Mouse (Mus musculus): ENCODE data around the gene Ckap5. TPM values are rescaled to one million over a fixed set of nuclear protein-coding genes. Genes with fewer than 3 reads are reported as not detected.

The Ckap5 gene
- total and polyA plus RNA-seq, 2 experiments from 2014 or later: 36.8 to 39.7 TPM

DNA sequence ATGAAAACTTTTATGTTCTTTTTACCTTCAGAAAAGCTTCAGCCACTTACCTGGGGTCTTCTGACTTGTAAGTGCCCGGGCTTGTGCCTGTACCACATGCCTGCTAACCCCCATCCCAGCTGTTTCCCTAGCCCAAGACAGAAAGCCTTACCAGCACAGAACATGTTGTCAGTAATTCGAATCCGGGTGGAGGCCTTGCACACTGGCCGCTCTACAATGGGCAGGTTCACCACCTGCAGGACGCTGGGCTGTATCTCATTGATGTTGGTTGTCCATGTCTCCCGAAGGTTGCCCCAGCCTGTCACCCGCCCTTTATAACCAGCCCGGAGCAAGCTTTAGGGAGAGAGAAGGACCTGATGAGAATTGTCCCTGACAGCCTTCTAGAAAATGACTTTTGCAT, 101.6 kb downstream of the Ckap5 start:
- no peaks in the 10 kb centered on the region for H3K9me3 ChIP-seq (replicated peaks; ENCODE audit: control insufficient read depth, low read length)
- 87% methylated on average over 8 of the region's 8 CpGs for WGBS
- no peaks in the 10 kb centered on the region for H3K27me3 ChIP-seq (ENCODE audit: control insufficient read depth, insufficient read depth, low read length)
- H3K27ac ChIP-seq (ENCODE audit: low read depth): no peak overlapping the region
- TF ChIP-seq CTCF (IDR thresholded peaks at IDR 0.05; ENCODE audit: low read depth) (no peak), EP300 (IDR thresholded peaks at IDR 0.05; ENCODE audit: low read depth) (no peak)
- H3K4me3 ChIP-seq (ENCODE audit: low read depth, low read length): no peak overlapping the region
- no peaks in the 10 kb centered on the region for H3K36me3 ChIP-seq (replicated peaks; ENCODE audit: control insufficient read depth, insufficient read depth, low read length)
- no peak overlapping the region for H3K9ac ChIP-seq (replicated peaks; ENCODE audit: low read depth, low read length)
- no peak for ATAC-seq (ENCODE audit: insufficient read depth, low read depth)
- DNase-seq (ENCODE audit: low spot score): no peak
- no peaks in the 10 kb centered on the region for H3K4me1 ChIP-seq (ENCODE audit: control insufficient read depth, insufficient read depth)
- no peak overlapping the region for H3K4me2 ChIP-seq (ENCODE audit: low read depth, low read length)

DNA sequence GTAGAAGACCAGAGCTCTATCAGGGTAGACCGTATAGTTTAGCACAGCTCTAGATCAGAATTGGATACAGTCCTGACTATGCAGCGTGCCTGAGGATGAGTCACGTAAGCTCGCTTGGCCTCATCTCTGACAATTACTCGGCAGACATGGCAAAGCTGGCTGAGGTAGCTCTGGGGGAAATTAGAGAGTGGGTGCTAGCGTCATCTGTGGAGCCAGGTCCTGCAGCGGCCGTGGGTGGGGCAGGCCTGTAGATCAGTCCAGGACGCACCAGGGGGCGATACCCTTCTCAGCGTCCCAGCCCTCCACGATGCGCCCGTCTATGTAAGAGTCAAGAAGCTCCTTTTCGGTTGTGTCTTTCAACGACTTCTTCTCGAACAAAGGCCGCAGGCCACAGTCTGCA, 103.1 kb downstream of the Ckap5 start:
- TF ChIP-seq CTCF (IDR thresholded peaks at IDR 0.05; ENCODE audit: low read depth) (no peak), EP300 (IDR thresholded peaks at IDR 0.05; ENCODE audit: low read depth) (no peak)

DNA sequence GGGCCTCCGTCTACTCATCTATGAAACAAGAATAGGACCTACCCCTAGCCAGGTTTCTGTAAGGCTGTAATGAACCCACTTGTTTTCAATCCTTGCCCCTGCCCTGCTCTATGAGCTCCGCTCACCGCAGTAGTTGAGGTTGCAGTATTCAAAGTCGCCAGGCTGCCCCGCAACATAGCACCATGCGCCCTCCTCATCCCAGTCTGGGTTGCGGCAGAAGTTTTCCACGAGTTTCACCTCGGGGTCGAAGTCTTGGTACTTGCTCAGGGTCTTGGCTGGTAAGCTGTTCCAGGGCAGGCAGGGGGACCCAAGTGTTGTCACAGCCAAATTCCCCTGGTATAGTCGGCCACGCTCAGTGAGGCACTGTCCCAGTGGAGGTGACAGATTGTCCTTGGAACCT, 103.8 kb downstream of the Ckap5 start:
- Histone ChIP-seq H3K9ac (replicated peaks; ENCODE audit: low read depth, low read length) (no peak overlapping the region), H3K27ac (ENCODE audit: low read depth) (no peak overlapping the region), H3K27me3 (ENCODE audit: control insufficient read depth, insufficient read depth, low read length) (no peaks in the 10 kb centered on the region), H3K4me3 (ENCODE audit: low read depth, low read length) (no peak overlapping the region), H3K36me3 (replicated peaks; ENCODE audit: control insufficient read depth, insufficient read depth, low read length) (no peaks in the 10 kb centered on the region), H3K4me1 (ENCODE audit: control insufficient read depth, insufficient read depth) (no peaks in the 10 kb centered on the region), H3K9me3 (replicated peaks; ENCODE audit: control insufficient read depth, low read length) (no peaks in the 10 kb centered on the region), H3K4me2 (ENCODE audit: low read depth, low read length) (no peak overlapping the region)
- ATAC-seq (ENCODE audit: insufficient read depth, low read depth) (no peak), DNase-seq (ENCODE audit: low spot score) (no peak)
- 86% methylated on average over 12 of the region's 12 CpGs for WGBS
- TF ChIP-seq CTCF (IDR thresholded peaks at IDR 0.05; ENCODE audit: low read depth) (no peak), EP300 (IDR thresholded peaks at IDR 0.05; ENCODE audit: low read depth) (no peak)

More for the DNA sequence above, 103.1 kb downstream of the Ckap5 start:
- Histone ChIP-seq H3K27ac (ENCODE audit: low read depth) (no peak overlapping the region), H3K4me2 (ENCODE audit: low read depth, low read length) (no peak overlapping the region), H3K36me3 (replicated peaks; ENCODE audit: control insufficient read depth, insufficient read depth, low read length) (no peaks in the 10 kb centered on the region), H3K4me1 (ENCODE audit: control insufficient read depth, insufficient read depth) (no peaks in the 10 kb centered on the region), H3K9ac (replicated peaks; ENCODE audit: low read depth, low read length) (no peak overlapping the region), H3K27me3 (ENCODE audit: control insufficient read depth, insufficient read depth, low read length) (no peaks in the 10 kb centered on the region), H3K9me3 (replicated peaks; ENCODE audit: control insufficient read depth, low read length) (no peaks in the 10 kb centered on the region), H3K4me3 (ENCODE audit: low read depth, low read length) (no peak overlapping the region)
- 73% methylated on average over 18 of the region's 18 CpGs for WGBS
- no peak for DNase-seq (ENCODE audit: low spot score)
- 0 out of 2 replicates have a peak, but pooled peaks have one; percentile 24 for ATAC-seq (ENCODE audit: insufficient read depth, low read depth)

DNA sequence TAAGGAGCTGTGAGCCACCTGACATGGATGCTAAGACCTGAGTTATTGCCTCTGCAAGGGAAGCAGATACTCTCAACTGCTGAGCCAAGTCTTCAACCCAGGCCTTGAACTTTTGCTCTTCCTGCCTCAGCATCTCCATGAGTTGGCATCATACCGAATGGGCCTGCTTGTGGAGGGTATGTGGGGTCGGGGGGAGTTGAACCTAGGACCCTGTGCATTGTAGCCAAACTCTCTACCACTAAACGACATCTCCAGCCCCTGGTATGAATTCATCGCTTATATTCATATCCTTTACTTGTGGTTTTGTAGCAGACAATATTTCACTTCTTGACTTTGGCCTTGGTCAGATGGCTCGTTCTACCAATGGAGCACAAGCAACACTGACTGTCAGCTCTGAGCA, 105.3 kb downstream of the Ckap5 start:
- H3K27me3 ChIP-seq (ENCODE audit: control insufficient read depth, insufficient read depth, low read length): no peaks in the 10 kb centered on the region
- H3K36me3 ChIP-seq (replicated peaks; ENCODE audit: control insufficient read depth, insufficient read depth, low read length): no peaks in the 10 kb centered on the region
- WGBS: 78% methylated on average over 5 of the region's 5 CpGs
- H3K9me3 ChIP-seq (replicated peaks; ENCODE audit: control insufficient read depth, low read length): no peaks in the 10 kb centered on the region
- DNase-seq (ENCODE audit: low spot score) (no peak), ATAC-seq (ENCODE audit: insufficient read depth, low read depth) (no peak)
- H3K27ac ChIP-seq (ENCODE audit: low read depth): no peak overlapping the region
- no peak overlapping the region for H3K4me2 ChIP-seq (ENCODE audit: low read depth, low read length)
- no peak overlapping the region for H3K9ac ChIP-seq (replicated peaks; ENCODE audit: low read depth, low read length)
- H3K4me1 ChIP-seq (ENCODE audit: control insufficient read depth, insufficient read depth): no peaks in the 10 kb centered on the region
- no peak overlapping the region for H3K4me3 ChIP-seq (ENCODE audit: low read depth, low read length)
- TF ChIP-seq CTCF (IDR thresholded peaks at IDR 0.05; ENCODE audit: low read depth): no peak
- no peak for TF ChIP-seq EP300 (IDR thresholded peaks at IDR 0.05; ENCODE audit: low read depth)

DNA sequence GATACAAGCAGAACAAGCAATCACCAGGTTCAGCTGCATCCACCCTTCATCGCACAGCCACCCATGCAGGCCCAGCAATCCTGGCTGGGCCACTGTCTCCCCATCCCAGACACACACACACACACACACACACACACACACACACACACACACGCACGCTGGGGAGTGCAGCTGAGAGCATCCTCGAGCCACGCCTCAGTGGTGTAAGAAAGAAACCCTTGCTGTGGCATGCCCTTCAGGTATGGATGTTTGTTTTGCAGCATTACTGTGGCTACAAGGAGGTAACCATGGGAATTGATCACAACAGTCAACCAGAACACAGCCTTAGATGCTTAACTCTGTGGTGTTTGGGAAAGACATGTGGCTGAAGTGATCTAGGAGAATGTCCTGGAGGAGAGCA, 105.8 kb downstream of the Ckap5 start:
- 68% methylated on average over 5 of the region's 5 CpGs for WGBS
- no peak overlapping the region for H3K4me2 ChIP-seq (ENCODE audit: low read depth, low read length)
- H3K36me3 ChIP-seq (replicated peaks; ENCODE audit: control insufficient read depth, insufficient read depth, low read length): no peaks in the 10 kb centered on the region
- no peaks in the 10 kb centered on the region for H3K9me3 ChIP-seq (replicated peaks; ENCODE audit: control insufficient read depth, low read length)
- ATAC-seq (ENCODE audit: insufficient read depth, low read depth): no peak
- no peak overlapping the region for H3K9ac ChIP-seq (replicated peaks; ENCODE audit: low read depth, low read length)
- H3K4me1 ChIP-seq (ENCODE audit: control insufficient read depth, insufficient read depth): no peaks in the 10 kb centered on the region
- DNase-seq (ENCODE audit: low spot score): no peak
- TF ChIP-seq CTCF (IDR thresholded peaks at IDR 0.05; ENCODE audit: low read depth): no peak
- no peak for TF ChIP-seq EP300 (IDR thresholded peaks at IDR 0.05; ENCODE audit: low read depth)
- no peaks in the 10 kb centered on the region for H3K27me3 ChIP-seq (ENCODE audit: control insufficient read depth, insufficient read depth, low read length)
- no peak overlapping the region for H3K4me3 ChIP-seq (ENCODE audit: low read depth, low read length)
- no peak overlapping the region for H3K27ac ChIP-seq (ENCODE audit: low read depth)

DNA sequence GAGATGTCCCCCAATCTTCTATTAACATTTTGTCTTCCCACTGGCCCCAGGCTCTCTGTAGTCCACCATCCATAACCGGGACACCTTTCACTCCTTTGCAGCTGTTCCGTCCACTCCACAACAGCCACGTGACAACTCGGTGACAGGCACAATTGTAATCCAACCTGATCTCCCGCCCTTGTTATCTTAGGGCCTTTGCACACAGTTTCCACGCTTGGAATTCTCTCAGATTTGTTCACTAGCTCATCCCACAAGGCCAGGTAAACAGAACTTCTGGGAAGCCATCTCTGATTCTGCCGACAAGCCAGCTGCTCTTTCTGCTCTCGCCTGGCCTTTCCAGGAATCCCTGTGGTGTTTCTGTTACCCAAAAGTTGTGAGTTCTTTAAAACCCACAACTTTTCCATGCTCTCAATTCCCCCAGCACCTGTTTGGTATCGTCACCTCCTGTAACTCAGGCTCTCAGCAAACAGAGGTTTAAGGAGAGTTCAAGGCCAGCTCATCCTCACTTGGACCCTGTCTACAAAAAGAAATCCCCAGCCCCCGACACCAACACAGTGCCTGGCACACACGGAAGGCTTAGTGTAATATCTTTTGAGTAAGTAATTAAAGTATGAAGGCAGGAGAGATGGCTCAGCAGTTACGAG, 106.9 kb downstream of the Ckap5 start:
- Histone ChIP-seq H3K36me3 (replicated peaks; ENCODE audit: control insufficient read depth, insufficient read depth, low read length) (no peaks in the 10 kb centered on the region), H3K4me2 (ENCODE audit: low read depth, low read length) (no peak overlapping the region), H3K4me3 (ENCODE audit: low read depth, low read length) (no peak overlapping the region), H3K27me3 (ENCODE audit: control insufficient read depth, insufficient read depth, low read length) (no peaks in the 10 kb centered on the region), H3K4me1 (ENCODE audit: control insufficient read depth, insufficient read depth) (no peaks in the 10 kb centered on the region), H3K27ac (ENCODE audit: low read depth) (no peak overlapping the region), H3K9me3 (replicated peaks; ENCODE audit: control insufficient read depth, low read length) (no peaks in the 10 kb centered on the region), H3K9ac (replicated peaks; ENCODE audit: low read depth, low read length) (no peak overlapping the region)
- TF ChIP-seq CTCF (IDR thresholded peaks at IDR 0.05; ENCODE audit: low read depth) (no peak), EP300 (IDR thresholded peaks at IDR 0.05; ENCODE audit: low read depth) (no peak)
- WGBS: 59% methylated on average over 12 of the region's 12 CpGs
- DNase-seq (ENCODE audit: low spot score): no peak
- ATAC-seq (ENCODE audit: insufficient read depth, low read depth): no peak

Data from heart, postnatal 0 days (tissue).